Mouse (Mus musculus): ENCODE measurements around the gene Slc22a6. TPM values are rescaled to one million over a fixed set of nuclear protein-coding genes. Genes with fewer than 3 reads are reported as not detected.

Slc22a6 gene
- not detected for total RNA-seq (2021)

DNA sequence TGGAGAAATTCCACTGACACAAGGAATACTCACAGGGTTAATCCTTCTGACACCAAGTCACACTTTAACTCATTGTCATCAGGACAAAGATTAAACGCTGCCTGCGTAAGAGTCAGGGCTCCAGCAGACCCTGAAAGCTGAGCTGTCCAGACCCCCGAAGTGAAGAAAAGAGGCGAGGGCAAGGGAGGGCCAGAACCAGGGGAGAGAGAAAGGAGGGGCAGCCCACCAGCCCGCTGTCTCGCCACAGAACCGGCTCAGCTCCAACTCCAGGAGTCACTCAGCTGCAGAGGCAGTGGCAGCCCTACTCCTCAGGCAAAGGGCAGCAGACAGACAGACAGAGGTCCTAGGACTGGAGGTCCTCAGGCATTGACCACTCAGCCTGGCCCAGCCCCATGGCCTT, at the start of gene Slc22a6:
TSS of gene Slc22a6 (plus strand) at position 136 of the 400 bp plus-strand sequence.
- intact Hi-C loops (cut with DNase I) = no loop called here
- DNase-seq (ENCODE audit: low spot score) = no peak

DNA sequence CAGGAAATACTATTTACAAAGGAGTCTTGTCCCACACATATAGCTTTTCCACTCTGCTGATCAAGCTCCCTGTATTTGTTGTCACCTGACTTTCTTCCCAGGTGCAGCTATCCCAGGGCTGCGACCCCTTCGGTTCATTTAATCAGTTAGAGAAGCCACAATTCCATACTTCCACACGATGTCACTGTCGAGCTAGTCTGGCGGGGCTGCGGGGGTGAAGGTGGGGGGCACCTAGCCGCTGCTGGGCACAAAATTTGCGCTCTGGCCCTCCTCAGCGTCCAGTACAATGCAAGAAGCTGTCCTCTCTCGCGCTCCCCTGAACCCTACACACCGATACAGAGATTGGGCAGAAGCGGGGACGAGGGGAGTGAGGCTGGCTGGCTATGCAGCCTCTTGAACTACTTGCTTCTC, 48.4 kb upstream of the Slc22a6 start:
- intact Hi-C loops (cut with DNase I) = no loop called here
- DNase-seq (ENCODE audit: low spot score) = no peak

DNA sequence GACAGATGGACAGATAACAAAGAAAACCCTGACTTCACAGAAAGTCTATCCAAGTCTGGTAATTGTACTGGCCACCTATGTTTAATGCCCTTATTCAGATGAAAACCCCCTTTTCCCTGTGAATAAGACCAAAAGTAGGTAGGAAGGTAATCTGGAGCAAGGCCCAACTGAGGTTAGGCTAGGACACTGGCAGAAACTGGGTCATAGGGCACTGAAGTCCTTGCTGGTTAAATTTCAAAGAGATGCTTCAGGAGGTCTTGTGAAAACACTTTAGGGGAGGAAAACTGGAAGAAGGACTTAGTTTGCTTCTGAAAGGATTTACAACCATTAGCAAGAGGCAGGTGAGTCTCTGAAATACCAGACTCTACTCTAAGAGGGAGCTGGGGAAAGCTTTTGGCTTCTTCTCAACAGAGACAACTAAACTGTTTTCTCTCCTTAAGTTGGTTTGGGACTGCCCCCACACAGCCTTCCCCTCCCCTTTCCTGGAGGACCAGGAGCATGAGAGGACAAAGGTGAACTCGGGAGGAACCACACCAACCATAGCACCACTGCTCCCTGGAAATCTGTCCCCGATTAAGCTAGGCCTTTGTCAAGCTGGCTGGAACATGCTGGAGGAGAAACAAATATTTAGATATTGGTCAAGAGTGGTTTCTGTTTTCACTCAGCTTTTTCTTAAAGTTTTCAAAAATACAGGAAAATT, 47.3 kb upstream of the Slc22a6 start:
- no peak for DNase-seq (ENCODE audit: low spot score)
- intact Hi-C loops (cut with DNase I) = no loop called here

DNA sequence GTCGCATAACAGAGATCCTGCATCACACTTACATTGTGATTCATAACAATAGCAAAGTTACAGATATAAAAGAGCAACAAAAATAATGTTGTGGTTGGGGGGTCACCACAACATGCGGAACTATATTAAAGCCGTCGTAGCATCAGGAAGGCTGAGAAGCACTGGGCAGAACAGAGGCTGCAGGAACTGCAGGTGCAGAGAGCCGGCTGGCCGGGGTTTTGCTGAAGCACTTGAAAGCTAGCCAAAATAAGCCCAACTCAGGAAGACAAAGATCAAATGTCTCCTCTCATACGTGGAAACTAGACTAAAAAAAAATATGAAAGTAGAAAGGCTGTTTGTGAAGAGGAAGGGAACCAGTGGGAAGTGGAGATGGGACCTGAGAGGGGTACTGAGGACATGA, 46.1 kb upstream of the Slc22a6 start:
- no peak for DNase-seq (ENCODE audit: low spot score)
- intact Hi-C loops (cut with DNase I) = no loop called here

DNA sequence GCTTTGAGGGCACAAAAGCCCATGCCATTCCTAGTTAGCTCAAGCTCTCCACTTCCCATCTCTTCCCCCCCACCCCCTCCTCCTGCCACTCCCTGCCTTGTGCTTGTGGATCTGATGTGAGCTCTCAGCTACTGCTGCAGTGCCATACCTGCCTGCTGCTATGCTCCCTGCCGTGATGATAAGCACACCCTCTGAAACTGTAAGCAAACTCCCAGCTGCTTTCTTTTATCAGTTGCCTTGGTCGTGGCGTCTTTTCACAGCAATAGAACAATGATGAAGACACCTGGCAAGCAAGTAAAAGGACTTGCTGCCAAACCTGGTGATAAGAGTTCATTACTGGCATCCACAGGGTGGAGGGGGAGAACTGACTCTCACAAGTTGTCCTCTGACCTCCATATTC, 45.4 kb upstream of the Slc22a6 start:
- no peak for DNase-seq (ENCODE audit: low spot score)
- intact Hi-C loops (cut with DNase I) = no loop called here

DNA sequence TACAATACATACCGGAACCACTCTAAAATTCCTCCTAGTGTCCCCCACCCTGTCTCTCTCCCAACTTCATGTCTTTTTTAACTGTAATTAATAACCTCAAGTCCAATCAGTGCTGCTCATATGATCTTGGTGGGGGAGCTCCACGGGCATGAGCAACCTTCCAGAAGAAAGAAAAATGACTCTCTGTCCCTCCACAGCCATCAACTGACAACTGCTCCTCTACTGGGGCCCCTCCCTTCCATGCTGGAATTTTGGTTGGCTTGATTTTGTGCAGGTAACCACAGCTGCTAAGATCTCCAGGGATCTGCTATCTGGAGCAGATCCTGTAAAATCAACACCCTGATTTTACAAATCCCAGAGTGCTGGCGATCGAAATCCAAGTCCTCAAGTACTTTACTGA, 40.4 kb upstream of the Slc22a6 start:
- DNase-seq (ENCODE audit: low spot score) = no peak
- intact Hi-C loops (cut with DNase I) = no loop called here

DNA sequence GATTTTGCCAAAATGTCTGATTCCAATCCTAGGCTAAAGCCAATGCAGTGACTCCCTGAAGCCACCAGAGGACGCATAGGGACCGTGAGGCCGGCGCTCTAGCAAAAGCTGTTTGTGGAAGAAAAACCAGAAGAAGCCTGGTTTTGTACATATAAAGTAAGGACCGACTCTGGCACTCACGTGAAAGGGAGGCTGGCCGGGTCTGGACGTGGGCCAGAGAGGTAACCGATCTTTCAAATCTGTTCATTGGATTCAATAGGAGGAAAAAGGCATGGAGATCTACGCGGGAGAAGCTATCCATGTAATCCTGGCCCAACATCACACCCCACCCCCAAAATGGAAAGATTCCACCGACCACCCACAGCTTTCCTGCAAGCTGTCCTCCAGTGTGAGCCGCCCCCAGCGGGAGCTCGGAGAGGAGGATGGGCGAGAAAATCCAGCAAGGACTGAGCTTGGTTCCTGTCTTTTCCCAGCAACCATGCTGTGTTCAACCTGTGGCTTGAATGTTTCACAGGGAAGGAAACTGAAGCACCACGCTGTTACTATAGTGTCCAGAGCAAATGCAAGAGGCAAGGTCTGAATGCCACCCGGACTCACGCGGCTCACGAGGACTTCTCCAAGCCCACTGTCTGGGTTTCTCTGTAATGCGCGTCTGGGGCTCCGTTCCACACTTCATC, 39.4 kb upstream of the Slc22a6 start:
- intact Hi-C loops (cut with DNase I) = loop anchor here (1.0 kb wide), 1 partner anchor 105 kb away; no protein-coding TSS in a partner anchor
- DNase-seq (ENCODE audit: low spot score) = no peak

DNA sequence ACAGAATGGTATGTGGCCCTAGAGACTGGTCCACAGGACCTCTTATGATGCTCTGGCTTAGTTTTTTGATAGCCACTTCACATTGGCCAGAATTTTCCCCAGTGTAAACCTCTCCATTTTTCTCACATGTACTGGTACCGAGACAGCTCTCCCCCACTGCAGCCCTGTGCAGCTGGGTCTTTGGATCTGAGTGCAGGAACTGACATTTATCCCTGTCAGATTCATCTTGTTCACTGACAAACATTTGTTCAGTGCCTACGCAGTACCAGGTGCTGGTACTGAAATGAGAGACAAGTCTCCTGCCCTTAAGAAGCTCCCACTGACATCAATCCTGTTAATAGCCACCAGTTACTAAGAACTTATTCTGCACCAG, 38.9 kb upstream of the Slc22a6 start:
- intact Hi-C loops (cut with DNase I) = loop anchor here (1.0 kb wide), 1 partner anchor 104 kb away; no protein-coding TSS in a partner anchor
- DNase-seq (ENCODE audit: low spot score) = no peak

DNA sequence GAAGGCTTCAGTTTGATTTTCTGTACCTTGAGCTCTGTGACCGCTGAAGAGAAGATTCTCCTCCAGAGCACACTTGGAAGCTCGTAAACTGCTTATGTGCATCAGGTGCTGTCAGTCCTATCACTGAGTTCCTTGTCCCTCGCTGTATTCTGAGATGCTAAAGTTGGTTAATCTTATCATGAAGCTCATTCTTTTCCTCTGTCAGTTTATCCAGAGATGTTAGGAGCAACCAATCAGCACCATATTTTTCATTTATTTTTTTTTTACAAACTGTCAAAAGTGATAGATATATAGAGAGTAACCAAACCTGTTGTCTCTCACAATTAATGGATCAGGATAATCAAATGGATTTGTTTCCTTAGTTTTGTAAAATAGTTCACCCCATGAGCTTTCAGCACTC, 32.5 kb upstream of the Slc22a6 start:
- intact Hi-C loops (cut with DNase I) = no loop called here
- DNase-seq (ENCODE audit: low spot score) = no peak

DNA sequence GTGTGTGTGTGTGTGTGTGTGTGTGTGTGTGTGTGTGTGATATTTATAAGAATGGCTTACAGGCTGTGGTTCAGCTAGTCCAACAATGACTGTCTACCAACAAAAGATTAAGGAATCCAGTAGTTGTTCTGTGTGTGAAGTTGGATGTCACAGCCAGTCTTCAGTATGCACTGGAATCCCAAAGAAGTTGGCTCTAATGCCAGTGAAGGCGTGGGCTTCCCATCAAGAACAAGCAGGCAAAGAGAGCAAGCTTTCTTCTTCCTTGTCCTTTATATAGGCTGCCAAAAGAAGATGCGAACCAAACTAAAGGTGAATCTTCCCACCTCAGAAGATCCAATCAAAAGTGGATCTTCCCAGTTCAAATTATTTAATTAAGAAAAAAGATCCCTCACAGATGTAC, 31.9 kb upstream of the Slc22a6 start:
- intact Hi-C loops (cut with DNase I) = no loop called here
- no peak for DNase-seq (ENCODE audit: low spot score)

DNA sequence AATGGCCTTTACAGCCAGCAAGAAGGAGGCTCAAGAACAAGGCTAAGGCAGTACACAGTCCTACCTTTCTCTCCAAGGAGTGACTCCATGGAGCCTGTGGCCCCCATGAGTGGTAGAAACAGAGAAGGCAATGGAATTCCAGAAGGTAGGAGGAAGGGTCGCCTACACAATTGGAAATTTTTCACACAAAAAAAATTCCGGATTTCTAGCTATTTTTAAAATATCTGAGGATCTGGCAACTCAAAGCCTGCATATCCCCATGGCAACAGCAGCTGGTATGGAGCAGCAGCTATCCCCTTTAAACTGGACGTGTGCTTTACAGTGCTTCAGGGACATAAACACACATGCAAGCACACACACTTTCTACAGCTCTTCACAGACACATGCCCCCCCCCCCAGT, 31.5 kb upstream of the Slc22a6 start:
- intact Hi-C loops (cut with DNase I) = no loop called here
- no peak for DNase-seq (ENCODE audit: low spot score)

DNA sequence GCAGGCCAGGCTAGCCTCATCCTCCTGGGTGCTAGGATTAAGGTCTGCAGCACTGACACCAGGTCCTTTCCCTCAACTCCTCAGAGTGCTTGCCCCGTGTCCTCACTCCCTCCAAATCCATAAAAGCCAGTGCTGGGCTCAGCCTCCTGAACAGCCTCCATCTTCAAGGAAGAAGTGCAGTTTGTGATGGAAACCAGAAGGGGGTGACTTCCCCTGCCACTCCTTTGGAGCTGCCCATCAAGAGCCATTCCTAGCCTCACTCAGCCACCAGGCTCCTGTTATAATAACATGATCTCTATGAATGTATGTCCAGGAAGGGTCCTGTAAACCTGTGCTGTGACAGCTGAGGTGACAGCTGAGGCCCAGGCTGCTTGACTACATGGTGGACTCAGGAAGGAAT, 30.5 kb upstream of the Slc22a6 start:
- intact Hi-C loops (cut with DNase I) = no loop called here
- DNase-seq (ENCODE audit: low spot score) = no peak

DNA sequence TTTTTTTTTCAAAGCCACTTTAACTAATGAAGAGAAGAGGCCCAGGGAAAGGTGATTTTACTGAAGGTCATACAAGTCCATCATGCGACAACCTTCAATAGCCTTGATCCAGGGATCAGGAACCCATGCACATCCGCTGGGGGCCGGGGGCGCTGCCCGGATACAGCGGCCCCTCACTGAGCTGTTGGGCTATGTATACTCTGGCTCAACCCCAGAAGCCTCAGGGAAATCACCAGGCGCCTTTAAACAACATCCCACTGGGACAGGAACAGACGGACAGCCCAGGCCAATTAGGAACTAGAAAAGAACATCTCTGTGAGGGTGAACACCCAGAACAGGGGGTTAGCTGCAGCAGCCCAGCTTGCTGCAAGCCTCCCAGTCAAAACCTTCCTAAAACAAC, 26.9 kb upstream of the Slc22a6 start, which contains the start of gene Slc22a8:
TSS of gene Slc22a8 (plus strand) at position 301 of the 400 bp plus-strand sequence.
- DNase-seq (ENCODE audit: low spot score) = no peak
- intact Hi-C loops (cut with DNase I) = no loop called here

DNA sequence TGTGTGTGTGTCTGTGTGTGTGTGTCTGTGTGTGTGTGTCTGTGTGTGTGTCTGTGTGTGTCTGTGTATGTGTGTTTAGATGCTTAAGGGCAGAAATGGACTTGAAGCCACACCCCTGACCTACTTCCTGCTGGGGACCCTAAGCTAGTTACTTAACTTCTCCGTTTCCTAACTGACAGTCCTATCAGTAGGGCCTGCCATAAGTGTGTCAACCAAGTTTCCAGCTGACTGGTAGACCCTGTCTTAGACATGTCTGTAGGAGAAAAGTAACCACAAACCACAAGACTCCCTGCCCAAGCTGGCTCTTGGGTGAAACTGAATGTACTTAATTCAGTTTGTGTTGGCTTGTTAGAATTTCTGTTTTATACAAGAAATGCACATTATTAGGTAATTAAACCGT, 25.7 kb upstream of the Slc22a6 start:
- DNase-seq (ENCODE audit: low spot score) = no peak
- intact Hi-C loops (cut with DNase I) = no loop called here

DNA sequence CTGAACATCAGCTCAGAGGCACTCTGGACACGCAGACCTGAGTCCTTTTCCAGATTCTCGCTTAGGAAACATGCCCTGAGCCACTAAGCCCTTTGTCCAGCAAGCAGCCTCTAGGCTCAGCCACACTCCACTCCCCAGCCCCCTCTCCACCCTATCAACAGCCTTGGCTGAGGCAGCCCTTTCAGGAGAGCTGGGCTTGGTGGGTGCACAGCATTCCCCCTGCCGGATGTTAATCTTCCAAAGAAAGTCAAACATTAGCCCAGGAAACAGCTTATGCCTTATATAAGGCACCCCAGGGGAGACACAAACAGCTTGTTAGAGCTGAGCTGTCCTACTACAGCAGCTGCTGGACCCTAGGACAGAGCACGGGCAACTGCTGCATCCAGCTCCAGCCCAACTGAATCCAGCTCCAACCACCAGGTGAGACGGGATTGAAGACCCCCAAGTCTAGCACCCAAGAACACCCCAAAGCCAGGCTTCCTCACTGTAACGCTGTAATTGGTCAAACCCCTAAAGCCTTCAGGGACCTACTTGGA, 24.9 kb upstream of the Slc22a6 start:
- intact Hi-C loops (cut with DNase I) = no loop called here

DNA sequence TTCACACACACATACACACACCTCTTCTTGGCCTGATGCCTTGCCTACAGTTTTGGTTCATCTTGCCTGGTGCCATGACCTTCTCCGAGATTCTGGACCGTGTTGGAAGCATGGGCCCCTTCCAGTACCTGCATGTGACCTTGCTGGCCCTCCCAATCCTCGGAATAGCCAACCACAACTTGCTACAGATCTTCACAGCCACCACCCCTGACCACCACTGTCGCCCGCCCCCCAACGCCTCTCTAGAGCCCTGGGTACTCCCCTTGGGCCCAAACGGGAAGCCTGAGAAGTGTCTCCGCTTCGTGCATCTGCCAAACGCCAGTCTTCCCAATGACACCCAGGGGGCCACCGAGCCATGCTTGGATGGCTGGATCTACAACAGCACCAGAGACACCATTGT, 24.0 kb upstream of the Slc22a6 start:
- intact Hi-C loops (cut with DNase I) = no loop called here

More for the DNA sequence above, 24.9 kb upstream of the Slc22a6 start:
- no peak for DNase-seq (ENCODE audit: low spot score)

DNA sequence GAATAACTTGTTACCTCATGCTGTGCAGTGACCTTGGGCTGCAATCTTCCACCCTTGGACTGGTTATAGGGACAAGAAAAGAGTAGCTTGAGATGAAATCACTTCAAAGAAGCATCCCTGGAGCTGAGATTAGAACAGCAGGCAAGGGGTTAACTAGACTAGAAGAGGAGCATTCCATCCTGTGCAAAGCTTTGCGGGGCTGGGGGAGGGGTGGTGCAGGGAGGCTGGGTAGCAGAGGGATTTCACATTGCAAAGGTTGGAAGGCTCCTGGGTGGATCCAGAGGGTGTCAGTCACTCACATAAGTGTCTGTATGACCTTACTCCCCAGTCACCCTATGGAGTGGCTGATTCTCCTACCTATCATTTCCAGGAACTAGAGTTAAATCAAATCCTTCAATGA, 23.3 kb upstream of the Slc22a6 start:
- intact Hi-C loops (cut with DNase I) = no loop called here
- DNase-seq (ENCODE audit: low spot score) = no peak

More for the DNA sequence above, 24.0 kb upstream of the Slc22a6 start:
- DNase-seq (ENCODE audit: low spot score) = no peak

DNA sequence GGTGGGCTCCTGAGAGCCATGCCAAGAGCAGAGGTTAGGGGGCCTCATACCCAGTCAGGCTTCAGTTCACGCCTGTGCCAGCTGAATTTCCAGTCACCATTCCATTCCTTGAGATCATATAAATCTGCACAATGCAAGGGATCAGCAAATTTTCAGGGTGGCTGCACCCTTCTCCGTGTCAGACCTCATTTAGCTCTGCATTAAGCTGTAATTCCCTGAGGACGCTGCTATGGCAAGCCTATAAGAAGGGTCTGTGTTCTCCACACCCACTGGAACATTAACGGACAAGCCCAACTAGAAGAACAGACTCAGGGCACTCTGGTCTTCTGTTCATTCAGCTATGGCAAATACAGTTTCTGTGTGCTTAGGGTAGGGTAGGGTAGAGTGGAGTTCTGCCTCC, 20.6 kb upstream of the Slc22a6 start:
- intact Hi-C loops (cut with DNase I) = no loop called here
- no peak for DNase-seq (ENCODE audit: low spot score)

DNA sequence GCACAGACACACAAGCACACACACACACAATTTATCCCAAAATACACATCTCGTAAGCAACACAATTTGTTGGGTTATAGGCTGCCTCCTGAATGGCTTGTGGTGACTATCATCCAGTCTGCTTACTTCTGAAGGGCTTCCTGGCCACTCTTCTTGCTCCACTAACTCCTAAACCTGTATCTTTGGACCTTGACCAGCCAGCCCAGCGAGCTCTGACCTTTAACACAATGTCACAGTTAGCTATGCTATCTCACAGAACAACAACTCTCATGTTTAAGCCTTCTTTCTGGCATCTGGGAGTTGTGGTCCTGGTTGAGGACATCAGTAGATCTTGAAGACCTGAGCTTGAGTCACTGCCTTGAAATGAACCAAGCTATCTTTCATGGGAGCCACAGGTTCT, 18.6 kb upstream of the Slc22a6 start:
- DNase-seq (ENCODE audit: low spot score) = no peak
- intact Hi-C loops (cut with DNase I) = no loop called here

DNA sequence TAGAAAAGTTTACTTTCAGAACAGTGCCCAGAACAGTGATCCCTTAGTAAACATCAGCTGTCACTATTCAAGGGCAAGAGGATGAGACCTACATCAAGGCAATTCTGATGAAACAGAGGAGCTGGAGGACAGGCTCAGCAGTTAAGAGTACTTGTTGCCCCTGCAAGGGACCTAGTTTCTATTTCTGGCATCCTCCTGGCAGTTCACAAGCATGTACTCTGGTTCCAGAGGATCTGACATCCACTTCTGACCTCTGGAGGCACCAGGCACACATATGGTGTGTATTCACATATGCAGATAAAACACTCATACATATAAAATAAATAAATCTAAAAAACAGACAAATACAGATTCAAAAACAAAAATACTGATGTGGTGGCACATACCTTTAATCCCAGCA, 15.9 kb upstream of the Slc22a6 start:
- intact Hi-C loops (cut with DNase I) = no loop called here

DNA sequence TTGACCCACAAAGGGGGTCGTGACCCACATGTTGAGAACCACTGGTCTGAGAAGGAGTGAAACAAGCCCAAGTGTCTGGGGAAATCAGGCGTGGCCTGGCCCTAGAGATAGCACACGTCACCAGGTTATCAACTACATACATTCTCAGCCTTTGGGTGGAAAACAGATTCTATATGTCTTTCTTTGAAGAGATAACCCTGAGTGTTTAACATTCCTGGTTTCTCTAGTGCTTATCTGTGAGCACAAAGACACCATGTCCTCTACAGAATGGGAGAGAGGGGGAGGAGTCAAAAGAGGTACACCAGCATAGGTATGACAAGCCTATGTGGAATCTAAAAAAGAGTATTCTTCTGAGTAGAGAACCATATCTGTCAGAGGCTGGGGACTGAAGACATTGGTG, 14.9 kb upstream of the Slc22a6 start:
- intact Hi-C loops (cut with DNase I) = no loop called here
- DNase-seq (ENCODE audit: low spot score) = no peak

More for the DNA sequence above, 15.9 kb upstream of the Slc22a6 start:
- no peak for DNase-seq (ENCODE audit: low spot score)

Data from heart, postnatal 25 days (tissue).